Mouse (Mus musculus): Measurements from ENCODE around the gene Spns2. TPM values are rescaled to one million over a fixed set of nuclear protein-coding genes. Genes with fewer than 3 reads are reported as not detected.

The Spns2 gene
- polyA plus RNA-seq, 1 experiment from 2014 or later: 8.8 TPM

DNA sequence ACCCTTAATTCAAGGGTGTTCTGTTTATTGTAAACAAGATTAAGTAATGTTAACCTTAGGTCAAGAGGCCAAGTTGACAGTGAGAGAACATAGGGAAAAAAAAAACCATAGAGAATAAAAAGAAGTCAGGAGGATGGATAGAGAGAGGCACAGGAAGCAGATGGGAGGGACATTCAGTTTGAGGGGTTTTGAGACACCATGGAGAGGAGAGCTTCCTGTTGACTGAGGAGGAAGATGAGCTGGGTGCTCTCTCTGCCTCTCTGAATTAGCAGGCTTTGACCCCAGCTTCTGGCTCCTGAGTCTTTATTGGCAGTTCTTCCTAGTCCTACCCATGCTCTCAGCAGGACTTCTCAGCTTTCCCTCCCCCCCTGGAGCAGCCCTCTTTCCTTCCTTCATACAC lies 64.5 kb downstream of the Spns2 start:
- H3K4me1 ChIP-seq: no peaks in the 10 kb centered on the region
- H3K4me3 ChIP-seq: no peak overlapping the region
- no peak overlapping the region for H3K4me2 ChIP-seq (replicated peaks)
- no peaks in the 10 kb centered on the region for H3K27me3 ChIP-seq
- no peak for ATAC-seq (ENCODE audit: low FRiP score)
- no peak overlapping the region for H3K9ac ChIP-seq
- no peaks in the 10 kb centered on the region for H3K9me3 ChIP-seq (replicated peaks)
- no peak overlapping the region for H3K27ac ChIP-seq
- H3K36me3 ChIP-seq: no peaks in the 10 kb centered on the region

- Histone ChIP-seq H3K27ac (no peak overlapping the region), H3K4me2 (replicated peaks) (no peak overlapping the region), H3K9ac (no peak overlapping the region), H3K36me3 (no peaks in the 10 kb centered on the region), H3K27me3 (no peaks in the 10 kb centered on the region), H3K9me3 (replicated peaks) (no peaks in the 10 kb centered on the region), H3K4me3 (no peak overlapping the region), H3K4me1 (no peaks in the 10 kb centered on the region)
- no peak for ATAC-seq (ENCODE audit: low FRiP score)
- 88% methylated on average over 4 of the region's 4 CpGs for WGBS
Measured at GRCm38 (mm10) chr11:72423686-72424085, 66.0 kb downstream of the Spns2 start.

GRCm38 (mm10) chr11:72421518-72422278 lies 68.0 kb downstream of the Spns2 start:
- H3K9ac ChIP-seq: no peak overlapping the region
- H3K36me3 ChIP-seq: no peaks in the 10 kb centered on the region
- H3K27me3 ChIP-seq: no peaks in the 10 kb centered on the region
- no peak overlapping the region for H3K27ac ChIP-seq
- no peaks in the 10 kb centered on the region for H3K9me3 ChIP-seq (replicated peaks)
- no peak overlapping the region for H3K4me3 ChIP-seq
- peaks cover 15% of the 10 kb centered on the region for H3K4me1 ChIP-seq
- H3K4me2 ChIP-seq (replicated peaks): no peak overlapping the region
- ATAC-seq (ENCODE audit: low FRiP score): no peak
- WGBS: 91% methylated on average over 11 of the region's 11 CpGs

- Histone ChIP-seq H3K4me1 (peaks cover 15% of the 10 kb centered on the region), H3K9me3 (replicated peaks) (no peaks in the 10 kb centered on the region), H3K4me2 (replicated peaks) (no peak overlapping the region), H3K9ac (no peak overlapping the region), H3K27ac (no peak overlapping the region), H3K36me3 (no peaks in the 10 kb centered on the region), H3K27me3 (no peaks in the 10 kb centered on the region), H3K4me3 (no peak overlapping the region)
- ATAC-seq (ENCODE audit: low FRiP score): no peak
- WGBS: 82% methylated on average over 6 of the region's 6 CpGs
Measured at GRCm38 (mm10) chr11:72420460-72421122, 69.1 kb downstream of the Spns2 start.

DNA sequence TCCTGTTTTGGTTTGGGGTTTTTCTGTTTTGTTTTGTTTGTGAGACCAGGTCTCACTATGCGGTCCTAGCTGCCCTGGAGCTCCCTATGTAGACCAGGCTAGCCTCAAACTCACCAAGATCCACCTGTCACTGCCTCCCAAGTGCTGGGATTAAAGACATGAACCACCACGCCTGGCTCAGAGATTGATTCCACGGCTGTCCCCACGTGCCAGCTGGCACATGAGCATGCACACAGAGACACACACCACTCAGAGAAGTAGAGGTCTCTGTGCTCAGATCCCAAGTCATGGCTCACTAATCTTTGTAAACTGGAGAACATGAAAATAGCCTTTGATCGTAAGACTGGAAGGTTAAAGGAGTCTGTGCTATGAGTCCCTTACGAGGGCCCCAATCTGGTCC lies 70.7 kb downstream of the Spns2 start:
- WGBS: 85% methylated on average over 6 of the region's 6 CpGs
- no peaks in the 10 kb centered on the region for H3K27me3 ChIP-seq
- no peaks in the 10 kb centered on the region for H3K36me3 ChIP-seq
- no peak overlapping the region for H3K27ac ChIP-seq
- H3K4me2 ChIP-seq (replicated peaks): no peak overlapping the region
- H3K9ac ChIP-seq: no peak overlapping the region
- H3K9me3 ChIP-seq (replicated peaks): no peaks in the 10 kb centered on the region
- H3K4me3 ChIP-seq: no peak overlapping the region
- H3K4me1 ChIP-seq: peaks cover 15% of the 10 kb centered on the region
- ATAC-seq (ENCODE audit: low FRiP score): no peak

GRCm38 (mm10) chr11:72418227-72418626 lies 71.5 kb downstream of the Spns2 start:
- no peak for ATAC-seq (ENCODE audit: low FRiP score)
- H3K9me3 ChIP-seq (replicated peaks): no peaks in the 10 kb centered on the region
- peaks cover 15% of the 10 kb centered on the region for H3K4me1 ChIP-seq
- H3K4me3 ChIP-seq: no peak overlapping the region
- no peaks in the 10 kb centered on the region for H3K36me3 ChIP-seq
- H3K27me3 ChIP-seq: peaks cover 6% of the 10 kb centered on the region; the same call in 1 of the 2 replicates
- WGBS: 40% methylated on average over 8 of the region's 8 CpGs
- no peak overlapping the region for H3K4me2 ChIP-seq (replicated peaks)
- H3K27ac ChIP-seq: no peak overlapping the region
- H3K9ac ChIP-seq: no peak overlapping the region

DNA sequence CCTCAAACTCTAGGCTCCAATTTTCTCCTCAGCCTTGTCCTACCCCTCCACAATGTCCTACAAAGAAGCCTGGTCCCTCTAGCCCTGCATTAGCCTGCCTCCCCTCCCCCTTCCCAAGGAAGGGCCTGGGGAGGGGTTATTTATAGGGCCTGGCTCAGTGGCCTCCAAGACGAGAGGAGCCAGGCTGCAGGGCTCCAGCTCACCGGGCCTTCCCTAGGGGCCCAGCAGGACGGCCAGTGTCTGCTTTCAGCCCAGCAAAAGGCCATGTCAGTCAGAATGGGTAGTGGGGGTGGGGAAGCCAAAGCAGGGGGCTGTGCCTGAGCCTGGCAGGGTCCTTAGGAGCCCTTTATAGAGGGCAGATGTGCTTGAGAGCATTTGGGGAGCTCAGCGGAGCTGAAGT lies 72.3 kb downstream of the Spns2 start:
- H3K27me3 ChIP-seq: peaks cover 15% of the 10 kb centered on the region
- peaks cover 15% of the 10 kb centered on the region for H3K4me1 ChIP-seq
- H3K27ac ChIP-seq: no peak overlapping the region
- no peak overlapping the region for H3K4me3 ChIP-seq
- H3K36me3 ChIP-seq: no peaks in the 10 kb centered on the region
- H3K4me2 ChIP-seq (replicated peaks): no peak overlapping the region
- H3K9ac ChIP-seq: no peak overlapping the region; the same call in 1 of the 2 replicates
- WGBS: 8% methylated on average over 4 of the region's 4 CpGs
- no peaks in the 10 kb centered on the region for H3K9me3 ChIP-seq (replicated peaks)
- no peak for ATAC-seq (ENCODE audit: low FRiP score)

DNA sequence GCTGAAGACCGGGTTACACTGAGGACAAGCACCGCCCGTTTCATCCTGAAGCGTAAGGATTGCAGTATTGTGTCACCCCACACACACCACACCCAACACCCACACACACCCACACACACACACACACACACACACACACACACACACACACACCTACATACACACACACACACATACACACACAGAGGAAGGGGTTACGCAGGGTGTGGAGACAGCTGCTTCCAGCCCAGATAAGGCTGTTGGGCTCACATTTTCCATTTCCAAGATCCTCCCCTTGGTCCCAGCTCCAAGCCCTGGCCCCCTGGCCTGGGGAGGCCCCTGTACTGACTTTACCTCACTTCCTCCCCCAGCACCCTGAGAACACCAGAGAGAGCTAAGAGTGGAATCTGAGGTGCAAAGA lies 73.0 kb downstream of the Spns2 start:
- 92% methylated on average over 5 of the region's 5 CpGs for WGBS

DNA sequence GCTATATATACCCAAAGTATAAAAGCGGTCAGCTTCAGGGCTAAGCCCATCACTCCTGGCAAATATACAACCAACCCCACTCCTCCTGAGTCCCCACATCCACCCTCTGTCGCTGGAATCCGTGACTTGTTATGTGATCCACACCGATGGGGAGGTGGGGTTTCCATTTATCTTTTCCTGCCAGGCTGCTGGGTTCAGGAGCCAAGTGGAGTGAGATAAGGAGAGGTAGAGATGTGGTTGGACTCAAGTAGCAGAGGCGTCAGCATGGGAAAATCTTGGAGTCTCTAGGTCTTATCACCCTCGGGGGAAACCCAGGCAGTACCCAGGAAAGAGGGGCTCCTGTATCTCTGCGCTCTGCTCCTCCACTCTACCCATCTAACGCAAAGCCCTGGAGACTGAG lies 74.5 kb downstream of the Spns2 start:
- H3K27me3 ChIP-seq: peaks cover 36% of the 10 kb centered on the region
- H3K4me3 ChIP-seq: no peak overlapping the region
- peaks cover 32% of the 10 kb centered on the region for H3K4me1 ChIP-seq
- 85% methylated on average over 8 of the region's 8 CpGs for WGBS
- no peaks in the 10 kb centered on the region for H3K9me3 ChIP-seq (replicated peaks)
- no peaks in the 10 kb centered on the region for H3K36me3 ChIP-seq
- ATAC-seq (ENCODE audit: low FRiP score): no peak
- no peak overlapping the region for H3K9ac ChIP-seq
- H3K4me2 ChIP-seq (replicated peaks): no peak overlapping the region
- H3K27ac ChIP-seq: no peak overlapping the region

More for the DNA sequence above, 73.0 kb downstream of the Spns2 start:
- Histone ChIP-seq H3K36me3 (no peaks in the 10 kb centered on the region), H3K9me3 (replicated peaks) (no peaks in the 10 kb centered on the region), H3K4me1 (peaks cover 17% of the 10 kb centered on the region), H3K27ac (no peak overlapping the region), H3K4me3 (no peak overlapping the region), H3K4me2 (replicated peaks) (no peak overlapping the region), H3K27me3 (peaks cover 22% of the 10 kb centered on the region), H3K9ac (no peak overlapping the region)
- ATAC-seq (ENCODE audit: low FRiP score): no peak

DNA sequence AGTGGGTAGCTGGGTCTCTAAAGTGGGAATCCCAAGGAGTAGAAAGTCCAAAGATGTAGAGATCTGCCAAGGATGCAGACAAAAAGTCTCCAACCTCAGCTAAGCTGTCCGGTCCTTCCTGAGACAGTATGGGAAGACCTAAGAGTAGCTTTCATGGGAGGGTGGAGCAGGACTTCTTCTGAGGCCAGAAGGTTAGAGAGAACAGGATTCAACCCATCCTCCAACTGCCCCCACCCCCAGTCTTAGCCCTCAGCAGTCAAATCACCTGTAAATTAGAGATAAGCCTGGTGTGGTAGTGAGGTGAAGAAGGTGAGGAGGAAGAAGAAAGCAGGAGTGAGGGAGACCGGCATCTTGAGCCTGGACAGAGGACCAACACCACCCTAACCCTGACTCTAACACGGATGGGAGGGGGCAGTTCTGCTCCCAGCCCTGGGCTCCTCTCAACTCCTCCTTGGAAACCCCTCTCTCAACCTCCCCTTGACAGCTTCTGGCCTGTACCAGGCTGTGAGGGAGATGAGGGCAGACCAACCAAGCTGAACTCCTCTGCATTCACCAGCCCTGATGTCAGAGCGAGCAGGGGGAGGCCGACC lies 76.0 kb downstream of the Spns2 start:
- H3K27me3 ChIP-seq: peaks cover 48% of the 10 kb centered on the region
- H3K27ac ChIP-seq: no peak overlapping the region
- H3K4me3 ChIP-seq: no peak overlapping the region
- H3K9ac ChIP-seq: no peak overlapping the region
- no peaks in the 10 kb centered on the region for H3K36me3 ChIP-seq
- WGBS: 63% methylated on average over 5 of the region's 5 CpGs
- H3K9me3 ChIP-seq (replicated peaks): no peaks in the 10 kb centered on the region
- no peak overlapping the region for H3K4me2 ChIP-seq (replicated peaks)
- no peak for ATAC-seq (ENCODE audit: low FRiP score)
- peaks cover 33% of the 10 kb centered on the region for H3K4me1 ChIP-seq

DNA sequence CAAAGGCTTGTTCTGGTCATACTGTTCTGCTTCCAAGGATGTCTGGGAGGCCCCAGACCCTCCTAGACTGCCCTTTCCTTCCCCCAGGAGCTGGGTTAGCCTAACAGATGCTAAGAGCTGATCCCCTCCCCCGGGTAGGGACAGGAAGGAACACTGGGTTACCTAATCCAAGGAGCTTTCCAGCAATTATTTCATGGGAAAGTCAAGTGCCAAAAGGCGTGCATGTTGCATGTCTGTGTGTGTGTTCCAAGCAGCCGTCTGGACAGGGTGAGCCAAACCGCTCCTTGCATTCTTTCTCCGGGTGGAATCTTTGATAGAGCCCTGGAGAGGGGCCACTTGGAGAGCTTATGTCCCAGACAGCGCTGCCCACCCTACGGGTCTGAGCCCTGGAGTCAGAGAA lies 76.7 kb downstream of the Spns2 start:
- no peaks in the 10 kb centered on the region for H3K9me3 ChIP-seq (replicated peaks)
- 86% methylated on average over 7 of the region's 7 CpGs for WGBS
- H3K27ac ChIP-seq: no peak overlapping the region
- no peak for ATAC-seq (ENCODE audit: low FRiP score)
- H3K4me3 ChIP-seq: no peak overlapping the region
- H3K27me3 ChIP-seq: peaks cover 55% of the 10 kb centered on the region
- peaks cover 29% of the 10 kb centered on the region for H3K4me1 ChIP-seq
- no peaks in the 10 kb centered on the region for H3K36me3 ChIP-seq
- no peak overlapping the region for H3K9ac ChIP-seq
- H3K4me2 ChIP-seq (replicated peaks): no peak overlapping the region

GRCm38 (mm10) chr11:72411945-72412344 lies 77.8 kb downstream of the Spns2 start:
- 30% methylated on average over 9 of the region's 9 CpGs for WGBS
- H3K4me1 ChIP-seq: peaks cover 21% of the 10 kb centered on the region
- no peak for ATAC-seq (ENCODE audit: low FRiP score)
- H3K27ac ChIP-seq: no peak overlapping the region
- H3K4me2 ChIP-seq (replicated peaks): peak overlapping the region; percentile 99
- H3K9ac ChIP-seq: peak overlapping the region; percentile 77
- no peaks in the 10 kb centered on the region for H3K36me3 ChIP-seq
- peaks cover 58% of the 10 kb centered on the region for H3K27me3 ChIP-seq
- no peaks in the 10 kb centered on the region for H3K9me3 ChIP-seq (replicated peaks)
- H3K4me3 ChIP-seq: peak overlapping the region; percentile 64

Measured in hindbrain, embryonic 12.5 days (tissue).